Mouse (Mus musculus) C2C12 (cell line): ENCODE data around the gene Zswim3. TPM values are rescaled to one million over a fixed set of nuclear protein-coding genes. Genes with fewer than 3 reads are reported as not detected.

Source experiments
- H3K27me3 ChIP-seq: one replicate; pipeline ENCODE4 v1.6.1; 2011; ENCODE audit not compliant: control insufficient read depth, insufficient read depth, insufficient read length
- H3K36me3 ChIP-seq: one replicate; pipeline ENCODE4 v1.6.1; 2011; ENCODE audit not compliant: control insufficient read depth, insufficient read depth
- H3K4me3 ChIP-seq: one replicate; pipeline ENCODE4 v1.5.1; 2011; ENCODE audit warnings: mild to moderate bottlenecking, control low read depth; ENCODE audit not compliant: poor library complexity, insufficient read depth, severe bottlenecking
- H3K79me2 ChIP-seq: one replicate; pipeline ENCODE4 v1.6.1; 2011; ENCODE audit not compliant: control insufficient read depth, insufficient read depth
- H3K79me3 ChIP-seq: one replicate; pipeline ENCODE4 v1.6.1; 2011; ENCODE audit warnings: low read depth, control low read depth
- H3ac ChIP-seq: one replicate; pipeline ENCODE3; 2011; ENCODE audit warnings: low read depth; ENCODE audit not compliant: control insufficient read depth, insufficient read length
- CEBPB ChIP-seq: IDR thresholded peaks from one replicate; pipeline ENCODE4 v1.6.1; 2011; ENCODE audit warnings: low read depth, mild to moderate bottlenecking, control low read depth, moderate library complexity
- CTCF ChIP-seq: IDR thresholded peaks from one replicate; pipeline ENCODE4 v1.5.1; 2011; ENCODE audit not compliant: control insufficient read depth, insufficient read depth, insufficient read length
- FOSL1 ChIP-seq: IDR thresholded peaks from one replicate; pipeline ENCODE4 v1.8.0; 2011; ENCODE audit warnings: mild to moderate bottlenecking, low read length; ENCODE audit not compliant: poor library complexity, insufficient read depth, severe bottlenecking
- MAX ChIP-seq: IDR thresholded peaks from one replicate; pipeline ENCODE4 v1.6.1; 2011; ENCODE audit warnings: mild to moderate bottlenecking, control low read depth
- MYOD1 ChIP-seq: IDR thresholded peaks from one replicate; pipeline ENCODE4 v1.6.1; 2011; ENCODE audit warnings: low read depth; ENCODE audit not compliant: control insufficient read depth, insufficient read length
- MYOG ChIP-seq: IDR thresholded peaks from one replicate; pipeline ENCODE4 v1.6.1; 2011; ENCODE audit not compliant: control insufficient read depth, insufficient read length; ENCODE audit errors: extremely low read depth
- USF1 ChIP-seq: IDR thresholded peaks from one replicate; pipeline ENCODE4 v1.6.1; 2011; ENCODE audit warnings: low read depth, mild to moderate bottlenecking, control low read depth, moderate library complexity
- polyA plus RNA-seq: library from polyadenylated mRNA; unstranded; fragments of >200 nt; fragmentation: generic; extraction: Trizol; gene quantifications from one replicate; pipeline ENCODE4 v1.2.1, GENCODE M21; 2012; ENCODE audit warnings: missing spikeins

Zswim3 gene
- polyA plus RNA-seq, 1 experiment: 2.9 TPM

DNA sequence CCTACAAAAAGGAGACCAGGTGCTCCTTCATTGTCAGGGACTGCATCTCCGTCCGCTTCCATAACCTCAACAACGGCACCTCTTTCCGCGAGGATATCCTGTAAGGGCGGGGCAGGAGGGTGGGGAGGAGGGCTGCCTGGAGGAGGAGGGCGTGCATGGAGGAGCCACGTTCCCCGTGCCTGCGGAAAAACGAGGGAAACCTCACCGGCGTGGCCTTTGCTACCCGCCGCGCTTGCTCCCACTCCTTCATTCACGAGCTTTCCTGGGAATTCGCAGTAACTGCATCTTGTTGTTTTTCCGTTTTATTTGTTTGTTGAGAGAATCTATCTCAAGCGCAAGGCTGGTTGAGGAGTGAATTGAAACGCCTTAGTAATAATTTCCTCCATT lies 427 bp downstream of the Zswim3 start:
- Histone ChIP-seq H3K36me3 (peaks cover 13% of the 10 kb centered on the region), H3K27me3 (no peaks in the 10 kb centered on the region), H3K4me3 (peak overlapping the region; percentile 94), H3K79me2 (peaks cover 48% of the 10 kb centered on the region), H3ac (peak overlapping the region; percentile 81), H3K79me3 (peaks cover 22% of the 10 kb centered on the region)
- TF ChIP-seq FOSL1: no peak
- peak; percentile 52 for TF ChIP-seq MAX

DNA sequence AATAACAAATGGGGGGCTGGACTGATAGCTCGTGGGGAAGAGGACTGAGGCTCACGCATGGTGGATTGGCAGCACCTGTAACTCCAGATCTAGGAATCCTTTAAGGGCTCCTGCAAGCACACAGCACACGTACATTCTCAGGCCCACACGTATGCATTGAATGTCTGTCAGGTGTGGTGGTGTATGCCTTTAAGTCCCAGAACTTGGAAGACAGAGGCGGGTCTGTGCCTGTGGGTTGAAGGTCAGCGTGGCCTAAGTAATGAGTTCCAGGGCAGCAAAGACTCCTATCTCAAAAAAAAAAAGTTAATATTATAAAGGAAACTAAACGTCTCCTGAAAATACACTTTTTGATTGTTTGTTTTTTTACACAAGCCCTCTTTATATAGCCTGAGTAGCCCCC lies 1.7 kb downstream of the Zswim3 start:
- Histone ChIP-seq H3ac (no peak overlapping the region), H3K36me3 (peaks cover 1% of the 10 kb centered on the region), H3K79me2 (peaks cover 43% of the 10 kb centered on the region), H3K79me3 (peaks cover 22% of the 10 kb centered on the region), H3K27me3 (no peaks in the 10 kb centered on the region), H3K4me3 (no peak overlapping the region)
- TF ChIP-seq FOSL1 (no peak), USF1 (no peak), MYOD1 (no peak), MYOG (no peak), MAX (no peak), CTCF (no peak), CEBPB (no peak)

DNA sequence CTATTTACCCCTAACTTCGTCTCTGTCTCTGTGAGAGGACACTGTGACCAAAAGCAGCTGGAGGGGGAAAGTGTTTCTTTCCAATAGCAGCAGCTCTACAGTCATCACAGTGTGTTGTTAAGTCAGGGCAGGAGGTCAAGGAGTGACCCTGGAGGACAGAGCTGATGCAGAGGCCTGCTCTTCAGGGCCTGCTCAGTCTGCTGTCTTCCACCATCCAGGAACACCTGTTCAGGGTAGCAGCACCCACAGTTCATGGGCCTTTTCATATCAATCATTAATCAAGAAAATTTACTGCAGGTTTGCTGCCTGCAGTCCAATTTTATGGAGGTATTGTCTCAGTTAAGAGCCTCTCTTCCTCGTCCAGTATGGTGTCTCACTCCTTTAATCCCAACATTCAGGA lies 8.7 kb downstream of the Zswim3 start:
- no peaks in the 10 kb centered on the region for H3K79me2 ChIP-seq
- H3ac ChIP-seq: no peak overlapping the region
- TF ChIP-seq MYOD1 (no peak), CEBPB (no peak), MAX (no peak), MYOG (no peak), CTCF (no peak), FOSL1 (no peak), USF1 (no peak)

DNA sequence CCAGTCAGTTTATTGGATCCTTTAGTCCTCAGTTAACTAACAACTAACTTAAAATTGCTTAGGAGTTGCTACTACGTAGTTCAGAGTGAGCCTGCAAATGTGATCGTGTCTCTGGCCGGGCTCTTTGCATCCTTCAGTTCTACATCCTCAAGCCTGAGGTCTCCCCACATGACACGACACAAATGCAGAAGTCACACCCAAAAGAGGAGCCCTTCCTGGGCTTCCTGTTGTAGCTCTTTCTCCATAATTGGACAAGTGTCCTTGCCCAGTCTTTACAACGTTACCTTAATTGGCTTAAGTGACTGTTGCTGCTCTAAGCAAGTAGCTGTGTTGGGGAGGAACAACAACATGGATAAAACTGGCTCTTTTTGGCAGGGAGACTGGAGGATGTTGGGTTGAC lies 10.4 kb downstream of the Zswim3 start:
- Histone ChIP-seq H3K4me3 (no peak overlapping the region), H3K79me3 (no peaks in the 10 kb centered on the region), H3K36me3 (peaks cover 5% of the 10 kb centered on the region), H3ac (no peak overlapping the region), H3K27me3 (no peaks in the 10 kb centered on the region), H3K79me2 (no peaks in the 10 kb centered on the region)
- no peak for TF ChIP-seq FOSL1
- TF ChIP-seq MAX: no peak

More for the DNA sequence above, 8.7 kb downstream of the Zswim3 start:
- Histone ChIP-seq H3K27me3 (no peaks in the 10 kb centered on the region), H3K4me3 (no peak overlapping the region), H3K36me3 (no peaks in the 10 kb centered on the region), H3K79me3 (no peaks in the 10 kb centered on the region)

DNA sequence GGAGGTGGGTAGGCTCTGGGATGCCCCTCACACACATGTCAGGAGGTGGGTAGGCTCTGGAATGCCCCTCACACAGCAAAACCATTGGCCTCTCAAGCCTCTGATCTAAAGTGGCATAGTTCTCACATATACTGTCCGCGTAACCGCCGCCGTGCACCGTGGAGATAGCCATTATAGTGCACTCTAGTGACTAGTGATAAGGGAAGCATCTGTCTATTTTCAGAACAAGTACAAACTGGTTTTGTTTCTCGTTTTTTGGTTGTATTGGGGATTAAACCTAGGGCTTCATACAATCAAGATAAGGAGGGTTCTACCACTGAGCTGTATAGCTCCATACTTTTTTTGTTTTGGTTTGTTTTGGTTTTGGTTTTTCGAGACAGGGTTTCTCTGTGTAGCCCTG lies 10.9 kb downstream of the Zswim3 start:
- Histone ChIP-seq H3ac (no peak overlapping the region), H3K4me3 (no peak overlapping the region), H3K79me3 (no peaks in the 10 kb centered on the region), H3K79me2 (no peaks in the 10 kb centered on the region), H3K36me3 (peaks cover 8% of the 10 kb centered on the region), H3K27me3 (no peaks in the 10 kb centered on the region)
- no peak for TF ChIP-seq MYOG
- no peak for TF ChIP-seq CTCF
- TF ChIP-seq FOSL1: no peak
- TF ChIP-seq USF1: no peak
- TF ChIP-seq MAX: no peak
- TF ChIP-seq CEBPB: no peak

DNA sequence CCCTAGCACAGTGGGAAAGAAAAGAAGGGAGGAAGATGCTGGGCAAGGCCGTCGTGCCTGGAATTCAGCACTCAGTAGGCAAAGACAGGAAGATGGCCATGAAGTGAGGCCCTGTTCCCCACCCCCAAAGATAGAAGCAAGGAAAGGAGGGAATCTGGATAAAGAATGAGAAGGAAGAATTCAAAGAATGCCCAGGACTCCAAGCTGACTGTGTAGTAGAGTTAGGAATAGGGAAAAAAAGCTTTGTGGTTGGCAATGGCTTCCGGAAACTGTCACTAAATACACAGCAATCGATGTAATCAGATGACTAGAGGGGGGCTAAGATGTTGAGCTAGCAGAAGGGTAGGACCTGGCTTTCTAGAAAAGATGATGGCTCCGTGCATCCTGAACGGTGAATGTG lies 12.3 kb downstream of the Zswim3 start:
- Histone ChIP-seq H3K79me3 (no peaks in the 10 kb centered on the region), H3K79me2 (no peaks in the 10 kb centered on the region), H3K4me3 (no peak overlapping the region), H3K36me3 (peaks cover 8% of the 10 kb centered on the region), H3ac (no peak overlapping the region), H3K27me3 (no peaks in the 10 kb centered on the region)
- TF ChIP-seq USF1: no peak
- no peak for TF ChIP-seq MYOG
- TF ChIP-seq MYOD1: no peak
- TF ChIP-seq CTCF: no peak
- no peak for TF ChIP-seq CEBPB
- TF ChIP-seq FOSL1: no peak
- TF ChIP-seq MAX: no peak
